Mouse (Mus musculus) heart, embryonic 13.5 days (tissue): ENCODE measurements around the gene Ppp1r27. TPM values are rescaled to one million over a fixed set of nuclear protein-coding genes. Genes with fewer than 3 reads are reported as not detected.

ENCODE experiments used
- ATAC-seq: fragments of 200-750 bp; cut with Nextera tagmentation; 2 replicates; pipeline ENCODE4 v1.8.0; 2017; ENCODE audit warnings: moderate TSS enrichment; ENCODE audit not compliant: insufficient number of reproducible peaks, low FRiP score, low TSS enrichment; ENCODE audit errors: extremely low read depth
- H3K27ac ChIP-seq: fragments of 300-500 bp; sonication (generic); replicated peaks from 2 replicates; pipeline ENCODE4 v1.5.1; 2015; ENCODE audit warnings: moderate library complexity, mild to moderate bottlenecking, inconsistent platforms
- H3K27me3 ChIP-seq: fragments of 300-500 bp; sonication (generic); replicated peaks from 2 replicates; pipeline ENCODE4 v1.6.1; 2015; ENCODE audit warnings: mild to moderate bottlenecking, inconsistent platforms
- H3K36me3 ChIP-seq: fragments of 300-500 bp; sonication (generic); 2 replicates; pipeline ENCODE4 v1.6.1; 2015; ENCODE audit warnings: mild to moderate bottlenecking, inconsistent platforms
- H3K4me1 ChIP-seq: fragments of 300-500 bp; sonication (generic); 2 replicates; pipeline ENCODE4 v1.6.1; 2015; ENCODE audit warnings: inconsistent platforms
- H3K4me2 ChIP-seq: fragments of 300-500 bp; sonication (generic); 2 replicates; pipeline ENCODE4 v1.6.1; 2015; ENCODE audit warnings: inconsistent platforms, mild to moderate bottlenecking, moderate library complexity
- H3K4me3 ChIP-seq: fragments of 300-500 bp; sonication (generic); 2 replicates; pipeline ENCODE4 v1.5.1; 2015; ENCODE audit warnings: moderate library complexity, mild to moderate bottlenecking, inconsistent platforms
- H3K9ac ChIP-seq: fragments of 300-500 bp; sonication (generic); 2 replicates; pipeline ENCODE4 v1.6.1; 2015; ENCODE audit warnings: inconsistent platforms, mild to moderate bottlenecking, moderate library complexity
- H3K9me3 ChIP-seq: fragments of 300-500 bp; sonication (generic); 2 replicates; pipeline ENCODE4 v1.6.1; 2016; ENCODE audit warnings: inconsistent platforms
- WGBS: fragments of 180-500 bp; shearing (Covaris S2); methylation state at CpG from one replicate; pipeline ENCODE4 v1.1.7; 2015; ENCODE audit warnings: mixed read lengths; 5-methylcytosine and 5-hydroxymethylcytosine counted together
- polyA plus RNA-seq: library from polyadenylated mRNA; unstranded; fragments of >200 nt; fragmentation: Nextera tagmentation; extraction: Ambion mirVana; gene quantifications from 2 replicates; pipeline ENCODE4 v1.2.1, GENCODE M21; 2015

The Ppp1r27 gene
- polyA plus RNA-seq, 1 experiment from 2014 or later: not detected

DNA sequence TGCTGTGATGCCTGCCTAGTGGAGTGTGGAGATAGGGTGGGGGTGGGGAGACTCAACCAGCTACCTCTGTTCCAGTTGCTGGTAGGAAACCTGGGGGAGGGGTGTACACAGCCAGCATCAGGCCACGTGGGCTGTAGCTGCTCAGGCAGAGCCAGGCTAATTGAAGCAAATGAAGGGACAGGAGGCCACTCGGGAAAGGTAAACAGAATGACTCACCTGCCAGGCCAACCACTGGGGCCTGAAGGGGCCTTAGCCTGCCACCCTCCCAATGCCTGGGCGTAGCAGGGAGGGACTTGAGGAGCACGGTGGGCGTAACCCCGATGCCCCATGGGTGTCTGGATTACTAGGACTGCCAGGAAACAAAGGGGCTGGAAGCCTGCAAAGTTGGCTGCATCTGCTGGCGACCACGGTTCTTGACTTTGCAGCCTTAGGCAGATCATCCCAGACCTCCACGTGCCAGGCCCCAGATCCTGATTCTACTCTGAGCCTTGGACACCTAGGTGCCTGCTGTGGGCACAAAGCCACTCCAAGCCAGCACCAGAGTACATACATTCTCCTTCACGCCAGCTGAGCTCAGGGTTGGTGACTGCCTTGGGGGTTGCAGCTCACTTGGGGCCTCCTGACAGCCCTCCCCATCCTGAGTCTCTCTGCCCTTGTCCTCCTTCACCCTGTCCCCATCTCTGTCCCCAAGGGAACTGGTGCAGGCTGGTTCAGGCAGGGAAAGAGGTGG is 11.5 kb downstream of the Ppp1r27 start:
- Histone ChIP-seq H3K4me2 (no peak overlapping the region), H3K4me1 (peaks cover 42% of the 10 kb centered on the region), H3K36me3 (peaks cover 32% of the 10 kb centered on the region), H3K27me3 (peaks cover 28% of the 10 kb centered on the region), H3K27ac (peak overlapping the region; percentile 28; the same call in 1 of the 2 replicates), H3K9ac (peak overlapping the region; percentile 67), H3K4me3 (no peak overlapping the region), H3K9me3 (no peaks in the 10 kb centered on the region)
- WGBS: 30% methylated on average over 10 of the region's 10 CpGs
- ATAC-seq: no peak

DNA sequence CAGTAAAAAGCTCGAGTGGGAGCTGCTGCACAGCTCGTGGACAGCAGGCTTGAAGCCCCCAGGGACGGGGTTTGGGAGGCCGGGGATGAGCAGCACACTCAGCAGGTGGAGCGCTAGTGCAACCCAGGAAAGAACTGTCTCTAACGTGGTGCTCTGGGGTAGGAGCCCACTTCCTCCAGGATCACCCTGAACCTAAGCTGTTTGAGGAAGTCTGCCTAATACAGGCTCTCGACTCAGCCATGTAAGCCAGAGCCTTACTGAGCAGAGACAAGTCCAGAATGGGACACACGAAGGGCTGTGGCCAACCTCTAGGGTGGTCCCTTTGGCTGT is 12.0 kb downstream of the Ppp1r27 start:
- peaks cover 42% of the 10 kb centered on the region for H3K4me1 ChIP-seq
- H3K36me3 ChIP-seq: peaks cover 27% of the 10 kb centered on the region
- ATAC-seq: no peak
- no peak overlapping the region for H3K4me3 ChIP-seq
- peak overlapping the region; percentile 67 for H3K9ac ChIP-seq
- 44% methylated on average over 8 of the region's 8 CpGs for WGBS
- H3K27me3 ChIP-seq: peaks cover 34% of the 10 kb centered on the region
- no peaks in the 10 kb centered on the region for H3K9me3 ChIP-seq
- H3K27ac ChIP-seq: peak overlapping the region; percentile 28
- no peak overlapping the region for H3K4me2 ChIP-seq

DNA sequence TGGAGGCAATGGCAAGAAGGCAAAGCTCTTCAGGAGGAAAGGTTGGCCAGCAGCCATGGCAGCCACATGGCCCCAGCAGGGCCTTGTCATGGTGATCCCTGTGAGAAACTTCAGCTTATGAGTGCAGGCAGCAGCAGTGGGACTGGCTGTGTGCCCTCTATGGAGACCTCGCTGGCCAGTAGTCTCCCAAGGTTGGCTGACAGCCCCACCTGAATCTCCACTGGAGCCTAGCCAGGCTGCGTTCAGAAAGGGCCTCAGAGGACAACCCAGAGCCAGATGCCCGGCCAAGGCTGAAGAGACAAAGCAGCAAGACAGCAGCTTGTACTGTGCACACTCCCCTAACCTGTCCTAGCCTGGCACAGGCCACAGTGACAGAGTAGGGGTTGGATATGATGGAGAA is 12.4 kb downstream of the Ppp1r27 start:
- Histone ChIP-seq H3K27me3 (peaks cover 38% of the 10 kb centered on the region), H3K4me3 (no peak overlapping the region), H3K9me3 (no peaks in the 10 kb centered on the region), H3K27ac (peak overlapping the region; percentile 28), H3K36me3 (peaks cover 23% of the 10 kb centered on the region), H3K9ac (0 out of 2 replicates have a peak overlapping the region, but pooled peaks have one; percentile 1), H3K4me2 (no peak overlapping the region), H3K4me1 (peaks cover 42% of the 10 kb centered on the region)
- WGBS: 59% methylated on average over 3 of the region's 3 CpGs
- ATAC-seq: no peak

GRCm38 (mm10) chr11:120535804-120536203 is 15.1 kb downstream of the Ppp1r27 start:
- no peaks in the 10 kb centered on the region for H3K9me3 ChIP-seq
- ATAC-seq: no peak
- H3K27me3 ChIP-seq: peaks cover 65% of the 10 kb centered on the region
- no peak overlapping the region for H3K9ac ChIP-seq
- H3K27ac ChIP-seq: no peak overlapping the region
- H3K4me2 ChIP-seq: no peak overlapping the region
- WGBS: 64% methylated on average over 3 of the region's 3 CpGs
- no peaks in the 10 kb centered on the region for H3K36me3 ChIP-seq
- H3K4me1 ChIP-seq: peaks cover 38% of the 10 kb centered on the region
- no peak overlapping the region for H3K4me3 ChIP-seq

DNA sequence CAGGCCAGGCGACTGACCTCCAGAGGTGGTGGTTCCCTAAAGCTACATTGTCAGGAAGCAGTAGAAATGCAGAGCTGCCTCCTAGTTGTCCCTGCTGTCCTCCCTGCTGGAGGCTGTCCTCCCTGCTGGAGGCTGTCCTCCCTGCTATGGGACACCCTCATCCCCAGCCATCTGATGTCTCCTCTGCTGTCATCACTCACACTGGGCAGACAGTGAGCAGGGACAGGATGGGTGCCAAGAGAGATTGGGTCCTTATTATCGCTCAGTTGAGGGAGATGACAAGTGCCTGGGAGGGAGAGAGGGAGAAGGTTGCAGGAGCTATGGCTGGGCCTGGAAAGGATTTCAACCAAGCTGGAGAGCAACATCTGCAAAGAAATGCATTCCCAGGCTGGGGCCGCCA is 15.8 kb downstream of the Ppp1r27 start:
- 0 out of 2 replicates have a peak, but pooled peaks have one; percentile 8 for ATAC-seq
- H3K9ac ChIP-seq: no peak overlapping the region
- H3K4me2 ChIP-seq: no peak overlapping the region
- peaks cover 71% of the 10 kb centered on the region for H3K27me3 ChIP-seq
- peaks cover 45% of the 10 kb centered on the region for H3K4me1 ChIP-seq
- H3K27ac ChIP-seq: no peak overlapping the region
- H3K4me3 ChIP-seq: no peak overlapping the region
- no peaks in the 10 kb centered on the region for H3K9me3 ChIP-seq
- 45% methylated on average over 3 of the region's 3 CpGs for WGBS
- no peaks in the 10 kb centered on the region for H3K36me3 ChIP-seq

DNA sequence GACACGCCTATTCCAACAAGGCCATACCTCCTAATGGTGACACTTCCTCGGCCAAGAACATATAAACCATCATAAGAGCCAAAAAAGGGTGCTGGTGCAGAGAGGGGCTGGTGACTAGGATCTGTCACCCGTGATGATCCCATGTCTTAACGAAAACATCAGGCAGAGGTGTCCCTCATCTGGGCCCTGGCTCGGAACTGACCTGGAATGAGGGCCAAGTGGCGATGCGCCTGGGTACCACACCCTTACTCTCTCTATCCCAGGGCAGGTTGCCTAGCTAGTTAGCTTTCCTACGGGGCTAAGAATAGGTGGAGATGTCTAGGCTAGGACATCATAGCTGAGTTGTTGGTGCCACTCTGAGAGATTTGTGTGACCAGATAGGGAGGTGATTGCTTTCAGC is 16.8 kb downstream of the Ppp1r27 start:
- Histone ChIP-seq H3K9ac (no peak overlapping the region), H3K36me3 (no peaks in the 10 kb centered on the region), H3K27me3 (peaks cover 82% of the 10 kb centered on the region), H3K4me3 (no peak overlapping the region), H3K4me1 (peaks cover 35% of the 10 kb centered on the region), H3K27ac (no peak overlapping the region), H3K4me2 (no peak overlapping the region), H3K9me3 (no peaks in the 10 kb centered on the region)
- WGBS: 71% methylated on average over 8 of the region's 8 CpGs
- ATAC-seq: no peak

DNA sequence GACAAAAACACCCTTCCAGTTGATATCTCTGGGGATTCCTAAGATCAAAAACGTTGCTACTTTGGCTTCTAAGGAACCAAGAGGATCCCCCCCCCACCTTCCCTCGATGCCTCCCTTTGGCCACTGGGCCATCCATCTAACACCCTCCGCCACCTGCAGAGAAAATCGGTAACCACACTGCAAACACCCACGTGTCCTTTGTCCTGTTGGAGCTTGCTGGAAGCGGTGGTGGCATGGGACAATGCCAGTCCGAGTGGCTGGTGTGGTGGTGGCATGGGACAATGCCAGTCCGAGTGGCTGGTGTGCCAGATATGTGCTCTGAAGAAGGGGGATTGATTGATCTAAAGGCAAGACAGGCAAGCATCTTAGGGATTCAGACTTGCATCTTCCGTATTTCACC is 19.3 kb downstream of the Ppp1r27 start:
- Histone ChIP-seq H3K27me3 (peaks cover 90% of the 10 kb centered on the region), H3K4me2 (no peak overlapping the region), H3K27ac (no peak overlapping the region), H3K4me1 (peaks cover 25% of the 10 kb centered on the region), H3K36me3 (no peaks in the 10 kb centered on the region), H3K9me3 (no peaks in the 10 kb centered on the region), H3K4me3 (0 out of 2 replicates have a peak overlapping the region, but pooled peaks have one; percentile 48), H3K9ac (no peak overlapping the region)
- no peak for ATAC-seq
- 27% methylated on average over 9 of the region's 9 CpGs for WGBS

- WGBS: 10% methylated on average over 50 of the region's 62 CpGs
- Histone ChIP-seq H3K4me1 (peaks cover 18% of the 10 kb centered on the region), H3K4me3 (peak within 1 kb of the TSS; percentile 48), H3K27ac (no peak within 1 kb of the TSS), H3K27me3 (peaks cover 80% of the 10 kb centered on the region), H3K36me3 (no peaks in the 10 kb centered on the region), H3K9ac (peak within 1 kb of the TSS; percentile 76), H3K9me3 (no peaks in the 10 kb centered on the region), H3K4me2 (peak within 1 kb of the TSS; percentile 75)
- no peak for ATAC-seq
Measured at GRCm38 (mm10) chr11:120530085-120530964, 20.6 kb downstream of the Ppp1r27 start, which contains the start of gene Gcgr. Gcgr (plus strand) TSS chr11:120530699.

GRCm38 (mm10) chr11:120528903-120529302 is 22.0 kb downstream of the Ppp1r27 start:
- Histone ChIP-seq H3K36me3 (no peaks in the 10 kb centered on the region), H3K4me2 (no peak overlapping the region), H3K4me3 (no peak overlapping the region), H3K27ac (no peak overlapping the region), H3K4me1 (peaks cover 15% of the 10 kb centered on the region), H3K9me3 (no peaks in the 10 kb centered on the region), H3K9ac (no peak overlapping the region), H3K27me3 (peaks cover 67% of the 10 kb centered on the region)
- WGBS: 54% methylated on average over 4 of the region's 4 CpGs
- no peak for ATAC-seq

- 62% methylated on average over 9 of the region's 9 CpGs for WGBS
- peaks cover 56% of the 10 kb centered on the region for H3K27me3 ChIP-seq
- peaks cover 15% of the 10 kb centered on the region for H3K4me1 ChIP-seq
- no peaks in the 10 kb centered on the region for H3K36me3 ChIP-seq
- H3K9me3 ChIP-seq: no peaks in the 10 kb centered on the region
- no peak for ATAC-seq
- no peak overlapping the region for H3K9ac ChIP-seq
- H3K4me3 ChIP-seq: no peak overlapping the region
- H3K27ac ChIP-seq: no peak overlapping the region
- H3K4me2 ChIP-seq: no peak overlapping the region
Measured at GRCm38 (mm10) chr11:120527690-120528354, 23.1 kb downstream of the Ppp1r27 start.

DNA sequence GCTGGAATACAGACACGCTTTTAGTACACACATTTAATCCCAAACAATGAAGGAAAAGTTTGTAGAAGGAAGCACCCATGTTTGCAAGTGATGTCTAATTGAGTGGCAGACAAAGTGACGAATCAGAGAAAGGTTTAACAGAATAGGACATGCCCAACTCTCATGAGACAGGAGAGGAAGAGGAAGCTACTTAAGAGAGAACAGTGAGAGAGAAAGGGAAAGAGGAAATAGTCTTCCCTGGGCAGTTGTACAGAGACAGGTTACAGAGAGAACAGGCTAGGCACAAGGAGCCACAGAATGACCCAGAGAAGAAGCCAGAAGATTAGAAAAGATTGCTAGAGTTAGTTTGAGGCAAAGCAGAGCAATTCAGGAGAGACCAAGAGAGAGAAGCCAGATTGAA is 25.0 kb downstream of the Ppp1r27 start:
- ATAC-seq: no peak
- Histone ChIP-seq H3K27me3 (peaks cover 37% of the 10 kb centered on the region), H3K36me3 (no peaks in the 10 kb centered on the region), H3K9ac (no peak overlapping the region), H3K4me2 (no peak overlapping the region), H3K4me3 (no peak overlapping the region), H3K27ac (no peak overlapping the region), H3K4me1 (peaks cover 13% of the 10 kb centered on the region), H3K9me3 (no peaks in the 10 kb centered on the region)
- 74% methylated on average over 2 of the region's 2 CpGs for WGBS
